Mouse (Mus musculus) MEL (cell line): Measurements from ENCODE around the gene Med9. TPM values are rescaled to one million over a fixed set of nuclear protein-coding genes. Genes with fewer than 3 reads are reported as not detected.
"Not testable (repeated sequence)": the region's sequence is repeated elsewhere in the genome, so short reads cannot be mapped to it uniquely, and the experiment has no call there.

Experiments used
- DNase-seq: peaks from one replicate; pipeline ENCODE4 v3.0.0; 2011; ENCODE audit warnings: low read depth, low spot score
- H3K27ac ChIP-seq: 2 replicates; pipeline ENCODE4 v1.5.1; 2012; ENCODE audit warnings: low read depth, mild to moderate bottlenecking, control low read depth, low read length, moderate library complexity; ENCODE audit not compliant: control insufficient read depth
- H3K27me3 ChIP-seq, 2 experiments: fragments of 150-350 bp in 1 of 2; sonication (generic) in 1 of 2; 2 replicates each; pipeline ENCODE4 v1.6.1; 2012; ENCODE audit warnings: low read length in 2 of 2, mild to moderate bottlenecking in 2 of 2, improper control_type of control experiment in 1 of 2, moderate library complexity in 1 of 2; ENCODE audit not compliant: insufficient read depth in 2 of 2, control insufficient read depth in 1 of 2
- H3K36me3 ChIP-seq, 2 experiments: 2 replicates each; pipeline ENCODE4 v1.6.1; 2012 to 2014; ENCODE audit warnings: low read length in 2 of 2, improper control_type of control experiment in 1 of 2, inconsistent platforms in 1 of 2, mild to moderate bottlenecking in 1 of 2; ENCODE audit not compliant: insufficient read depth in 2 of 2, control insufficient read depth in 1 of 2
- H3K4me1 ChIP-seq, 2 experiments: fragments of 150-350 bp in 1 of 2; sonication (generic) in 1 of 2; 2 replicates each; pipeline ENCODE4 v1.6.1; 2012; ENCODE audit warnings: low read length in 2 of 2, improper control_type of control experiment in 1 of 2, mild to moderate bottlenecking in 1 of 2; ENCODE audit not compliant: insufficient read depth in 2 of 2, control insufficient read depth in 1 of 2
- H3K4me3 ChIP-seq, 2 experiments: fragments of 150-350 bp in 1 of 2; sonication (generic) in 1 of 2; 2 replicates each; pipeline ENCODE4 v1.5.1; 2012; ENCODE audit warnings: low read depth in 2 of 2, low read length in 2 of 2, mild to moderate bottlenecking in 2 of 2, moderate library complexity in 2 of 2, control low read depth in 1 of 2, improper control_type of control experiment in 1 of 2; ENCODE audit not compliant: control insufficient read depth in 1 of 2, insufficient read depth in 1 of 2
- H3K79me2 ChIP-seq: 2 replicates; pipeline ENCODE4 v1.6.1; 2012; ENCODE audit warnings: mild to moderate bottlenecking, low read length, moderate library complexity; ENCODE audit not compliant: control insufficient read depth, poor library complexity, insufficient read depth
- H3K9ac ChIP-seq: 2 replicates; pipeline ENCODE4 v1.6.1; 2012; ENCODE audit warnings: low read depth, mild to moderate bottlenecking, control low read depth, low read length, moderate library complexity; ENCODE audit not compliant: control insufficient read depth, poor library complexity, severe bottlenecking
- H3K9me3 ChIP-seq: fragments of 150-350 bp; sonication (generic); replicated peaks from 2 replicates; pipeline ENCODE4 v1.6.1; 2012; ENCODE audit warnings: mild to moderate bottlenecking, low read length, improper control_type of control experiment, moderate library complexity; ENCODE audit not compliant: insufficient read depth
- BHLHE40 ChIP-seq: IDR thresholded peaks from 2 replicates; pipeline ENCODE4 v1.6.1; 2012; ENCODE audit warnings: low read depth, mild to moderate bottlenecking, inconsistent platforms, low read length, improper control_type of control experiment, borderline replicate concordance
- CHD2 ChIP-seq: IDR thresholded peaks from 2 replicates; pipeline ENCODE4 v1.6.1; 2011; ENCODE audit warnings: low read length, improper control_type of control experiment
- CTCF ChIP-seq, 3 experiments: IDR thresholded peaks in 2 of 3; conservative IDR thresholded peaks in 1 of 3; 2 replicates each; pipeline ENCODE4 v1.5.1; 2011 to 2012; ENCODE audit warnings: low read length in 3 of 3, low read depth in 2 of 3, mild to moderate bottlenecking in 2 of 3, improper control_type of control experiment in 1 of 3, inconsistent platforms in 1 of 3, mixed read lengths in 1 of 3, moderate library complexity in 1 of 3; ENCODE audit not compliant: control insufficient read depth in 1 of 3, insufficient read depth in 1 of 3, poor library complexity in 1 of 3, severe bottlenecking in 1 of 3
- ELF1 ChIP-seq: IDR thresholded peaks from 2 replicates; pipeline ENCODE4 v1.6.1; 2014; ENCODE audit warnings: low read depth, mild to moderate bottlenecking, inconsistent platforms, low read length, improper control_type of control experiment, moderate library complexity
- EP300 ChIP-seq, 2 experiments: IDR thresholded peaks; 2 replicates each; pipeline ENCODE4 v1.6.1; 2011; ENCODE audit warnings: improper control_type of control experiment in 2 of 2, low read length in 2 of 2, low read depth in 1 of 2, mild to moderate bottlenecking in 1 of 2
- ETS1 ChIP-seq: IDR thresholded peaks from 2 replicates; pipeline ENCODE4 v1.6.1; 2012; ENCODE audit warnings: low read depth, mild to moderate bottlenecking, inconsistent platforms, low read length, improper control_type of control experiment, moderate library complexity
- GABPA ChIP-seq: IDR thresholded peaks from 2 replicates; pipeline ENCODE4 v1.6.1; 2012; ENCODE audit warnings: low read depth, mild to moderate bottlenecking, inconsistent platforms, low read length, improper control_type of control experiment, moderate library complexity
- GATA1 ChIP-seq: IDR thresholded peaks from 2 replicates; pipeline ENCODE4 v1.6.1; 2011; ENCODE audit warnings: low read depth, low read length, improper control_type of control experiment
- HCFC1 ChIP-seq: IDR thresholded peaks from 2 replicates; pipeline ENCODE4 v1.6.1; 2012; ENCODE audit warnings: low read depth, mild to moderate bottlenecking, inconsistent platforms, low read length, improper control_type of control experiment, moderate library complexity
- JUND ChIP-seq: IDR thresholded peaks from 2 replicates; pipeline ENCODE4 v1.6.1; 2011; ENCODE audit warnings: low read depth, mild to moderate bottlenecking, improper control_type of control experiment, low read length
- MAFK ChIP-seq: IDR thresholded peaks from 2 replicates; pipeline ENCODE4 v1.6.1; 2011; ENCODE audit warnings: low read depth, mild to moderate bottlenecking, low read length, improper control_type of control experiment, borderline replicate concordance
- MAX ChIP-seq: IDR thresholded peaks from 2 replicates; pipeline ENCODE4 v1.6.1; 2011; ENCODE audit warnings: low read length, improper control_type of control experiment
- MAZ ChIP-seq: IDR thresholded peaks from 2 replicates; pipeline ENCODE4 v1.6.1; 2012; ENCODE audit warnings: low read depth, mild to moderate bottlenecking, inconsistent platforms, low read length, improper control_type of control experiment
- MXI1 ChIP-seq: IDR thresholded peaks from 2 replicates; pipeline ENCODE4 v1.6.1; 2011; ENCODE audit warnings: mild to moderate bottlenecking, low read depth, low read length, improper control_type of control experiment
- MYB ChIP-seq: IDR thresholded peaks from 2 replicates; pipeline ENCODE4 v1.6.1; 2011; ENCODE audit warnings: mild to moderate bottlenecking, low read depth, low read length, improper control_type of control experiment
- NELFE ChIP-seq: IDR thresholded peaks from 2 replicates; pipeline ENCODE4 v1.6.1; 2011; ENCODE audit warnings: low read depth, low read length, improper control_type of control experiment
- POLR2A ChIP-seq, 2 experiments: IDR thresholded peaks; 2 replicates each; pipeline ENCODE4 v1.6.1; 2011 to 2012; ENCODE audit warnings: low read length in 2 of 2, mild to moderate bottlenecking in 2 of 2, control low read depth in 1 of 2, improper control_type of control experiment in 1 of 2, low read depth in 1 of 2, moderate library complexity in 1 of 2; ENCODE audit not compliant: control insufficient read depth in 1 of 2, insufficient read depth in 1 of 2, poor library complexity in 1 of 2
- POLR2AphosphoS2 ChIP-seq: IDR thresholded peaks from 2 replicates; pipeline ENCODE4 v1.6.1; 2011; ENCODE audit warnings: low read length, improper control_type of control experiment
- POLR2AphosphoS5 ChIP-seq: IDR thresholded peaks from 2 replicates; pipeline ENCODE4 v1.6.1; 2012; ENCODE audit warnings: low read depth, borderline replicate concordance, mild to moderate bottlenecking, inconsistent platforms, low read length, moderate library complexity, mixed read lengths
- RCOR1 ChIP-seq: IDR thresholded peaks from 2 replicates; pipeline ENCODE4 v1.6.1; 2012; ENCODE audit warnings: low read depth, mild to moderate bottlenecking, inconsistent platforms, low read length, improper control_type of control experiment
- SIN3A ChIP-seq: IDR thresholded peaks from 2 replicates; pipeline ENCODE4 v1.6.1; 2012; ENCODE audit warnings: low read length, improper control_type of control experiment, inconsistent platforms
- SMC3 ChIP-seq: IDR thresholded peaks from 2 replicates; pipeline ENCODE4 v1.6.1; 2011; ENCODE audit warnings: low read depth, low read length, improper control_type of control experiment
- TAL1 ChIP-seq: IDR thresholded peaks from 2 replicates; pipeline ENCODE4 v1.6.1; 2012; ENCODE audit warnings: mild to moderate bottlenecking, inconsistent platforms, low read length, moderate library complexity, mixed read lengths
- TCF12 ChIP-seq: IDR thresholded peaks from 2 replicates; pipeline ENCODE4 v1.6.1; 2014; ENCODE audit warnings: low read depth, mild to moderate bottlenecking, inconsistent platforms, low read length, improper control_type of control experiment, moderate library complexity
- UBTF ChIP-seq: IDR thresholded peaks from 2 replicates; pipeline ENCODE4 v1.6.1; 2012; ENCODE audit warnings: low read depth, mild to moderate bottlenecking, inconsistent platforms, low read length, improper control_type of control experiment, moderate library complexity, borderline replicate concordance; ENCODE audit not compliant: insufficient read depth
- ZC3H11A ChIP-seq: IDR thresholded peaks from 2 replicates; pipeline ENCODE4 v1.6.1; 2012; ENCODE audit warnings: low read depth, mild to moderate bottlenecking, inconsistent platforms, low read length, improper control_type of control experiment
- ZKSCAN1 ChIP-seq: IDR thresholded peaks from 2 replicates; pipeline ENCODE4 v1.6.1; 2012; ENCODE audit warnings: low read depth, mild to moderate bottlenecking, inconsistent platforms, low read length, improper control_type of control experiment, moderate library complexity
- ZMIZ1 ChIP-seq: IDR thresholded peaks from 2 replicates; pipeline ENCODE4 v1.6.1; 2012; ENCODE audit warnings: low read depth, mild to moderate bottlenecking, inconsistent platforms, low read length, improper control_type of control experiment, moderate library complexity
- polyA plus RNA-seq, 2 experiments: library from polyadenylated mRNA; stranded (reverse) in 1 of 2; unstranded in 1 of 2; fragments of >175 nt in 1 of 2; fragments of >200 nt in 1 of 2; gene quantifications; 2 replicates each; pipeline versions ENCODE4 v1.2.1 to v1.2.4; 2012; ENCODE audit warnings: low replicate concordance in 2 of 2, low read depth in 1 of 2; ENCODE audit not compliant: insufficient read length in 2 of 2, insufficient read depth in 1 of 2, missing spikeins in 1 of 2
- total RNA-seq: library from RNA; depleted of rRNA; stranded (reverse); fragments of 300-350 nt; gene quantifications from 2 replicates; pipeline ENCODE4 v1.2.3, GENCODE M21; 2012

Med9 gene
- total and polyA plus RNA-seq, 3 experiments, result 46.8 to 48.4 TPM; not detected in 1

DNA sequence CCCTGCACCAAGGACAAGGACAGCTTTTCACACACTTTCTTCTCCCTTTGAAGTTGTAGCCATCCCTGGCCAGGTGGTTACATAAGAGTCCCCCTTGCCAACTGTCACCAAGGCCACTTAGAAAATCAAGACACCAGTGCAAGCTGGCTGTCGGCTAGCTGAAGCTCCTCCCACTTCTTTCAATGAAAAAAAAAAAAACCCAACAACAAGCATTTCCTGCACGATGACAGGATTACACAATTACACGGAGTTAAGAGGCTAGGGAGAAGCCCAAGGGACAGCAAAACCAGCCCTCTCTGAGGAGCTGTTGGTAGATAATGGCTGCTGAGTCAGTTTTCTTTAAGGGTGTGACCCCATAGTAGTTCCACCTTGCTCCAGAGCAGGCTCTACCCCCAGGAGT is 6.6 kb upstream of the Med9 start (continued):
- TF ChIP-seq POLR2AphosphoS5 (no peak), EP300 (IDR thresholded peaks at IDR 0.05; ENCODE audit: low read depth in 1 of 2, low read length in 2 of 2) (peak; percentile 44 to 68; a peak in 3 of 4 replicates), ELF1 (no peak), ZMIZ1 (no peak), BHLHE40 (no peak), TAL1 (no peak), MYB (0 out of 2 replicates have a peak, but pooled peaks have one; percentile 1), MXI1 (0 out of 2 replicates have a peak, but pooled peaks have one; percentile 17), ZKSCAN1 (no peak), SIN3A (peak; percentile 81)
- TF ChIP-seq, all 39 proteins: peak for 12

DNA sequence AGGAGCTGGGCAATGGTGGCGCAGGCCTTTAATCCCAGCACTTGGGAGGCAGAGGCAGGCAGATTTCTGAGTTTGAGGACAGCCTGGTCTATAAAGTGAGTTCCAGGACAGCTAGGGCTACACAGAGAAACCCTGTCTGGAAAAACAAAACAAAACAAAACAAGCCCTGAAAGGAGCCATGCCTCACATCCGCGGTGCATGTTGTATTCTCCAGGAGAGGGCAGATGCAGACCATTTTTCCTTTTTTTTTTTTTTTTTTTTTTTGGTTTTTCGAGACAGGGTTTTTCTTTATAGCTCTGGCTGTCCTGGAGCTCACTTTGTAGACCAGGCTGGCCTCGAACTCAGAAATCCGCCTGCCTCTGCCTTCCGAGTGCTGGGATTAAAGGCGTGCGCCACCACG is 3.2 kb upstream of the Med9 start:
- DNase-seq, H3K27me3 ChIP-seq, H3K27ac ChIP-seq, H3K9ac ChIP-seq, H3K4me3 ChIP-seq, H3K9me3 ChIP-seq: not testable (repeated sequence)
- peaks cover 13 to 43% of the 10 kb centered on the region in 2 experiments for H3K4me1 ChIP-seq
- peaks cover 12% of the 10 kb centered on the region for H3K79me2 ChIP-seq
- H3K36me3 ChIP-seq, result peaks cover 0 to 29% of the 10 kb centered on the region in 2 experiments; a peak in 2 of 4 replicates

DNA sequence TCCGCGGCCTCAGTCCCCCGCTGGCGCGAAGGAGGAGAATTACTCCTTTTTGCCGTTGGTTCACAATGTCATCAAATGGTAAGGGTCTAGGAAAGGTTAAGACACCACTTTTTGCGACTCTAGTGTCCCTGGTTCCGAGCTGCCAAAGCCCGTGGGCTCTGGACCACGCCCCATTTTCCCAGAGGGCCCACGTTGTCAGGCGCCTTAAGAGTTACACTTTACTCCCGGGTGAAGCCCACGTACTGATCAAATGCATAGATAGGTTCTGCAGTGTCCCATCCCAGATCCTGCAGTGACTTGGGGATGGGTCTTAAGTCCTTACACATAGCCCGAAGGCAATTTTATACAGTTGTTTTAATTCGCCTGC is 378 bp downstream of the Med9 start:
- peaks cover 3 to 15% of the 10 kb centered on the region in 2 experiments; a peak in 3 of 4 replicates for H3K4me1 ChIP-seq
- H3K4me3 ChIP-seq, result peak overlapping the region; percentile 66 to 89
- no peaks in the 10 kb centered on the region for H3K27me3 ChIP-seq
- peaks cover 29% of the 10 kb centered on the region for H3K79me2 ChIP-seq
- H3K9me3 ChIP-seq, result no peaks in the 10 kb centered on the region
- peak; percentile 77 for DNase-seq
- H3K9ac ChIP-seq, result peak overlapping the region; percentile 90
- H3K27ac ChIP-seq, result peak overlapping the region; percentile 48
- peaks cover 0 to 13% of the 10 kb centered on the region in 2 experiments; a peak in 2 of 4 replicates for H3K36me3 ChIP-seq
- TF ChIP-seq CHD2 (no peak), HCFC1 (no peak), GATA1 (peak; percentile 59), ETS1 (no peak), TCF12 (no peak), ZC3H11A (no peak), MAFK (no peak), MXI1 (peak; percentile 15; the same call in 1 of the 2 replicates), UBTF (no peak), MAX (peak; percentile 67; the same call in 1 of the 2 replicates), CTCF (IDR thresholded peaks at IDR 0.05 in 2 of 3, conservative IDR thresholded peaks at IDR 0.05 in 1 of 3; ENCODE audit: control insufficient read depth in 1 of 3, insufficient read depth in 1 of 3, low read depth in 2 of 3, low read length in 3 of 3, poor library complexity in 1 of 3, severe bottlenecking in 1 of 3) (no peak), GABPA (no peak), RCOR1 (no peak), MAZ (no peak), TAL1 (no peak), ZKSCAN1 (no peak), JUND (no peak), EP300 (IDR thresholded peaks at IDR 0.05; ENCODE audit: low read depth in 1 of 2, low read length in 2 of 2) (no peak), BHLHE40 (no peak), SIN3A (no peak; the same call in 1 of the 2 replicates), ZMIZ1 (no peak), SMC3 (no peak), POLR2AphosphoS2 (no peak; the same call in 1 of the 2 replicates), ELF1 (no peak), POLR2A (IDR thresholded peaks at IDR 0.05; ENCODE audit: control insufficient read depth in 1 of 2, insufficient read depth in 1 of 2, low read depth in 1 of 2, low read length in 2 of 2, poor library complexity in 1 of 2) (peak in 1 of 2 experiments; percentile 34; a peak in 1 of 4 replicates), NELFE (no peak; the same call in 1 of the 2 replicates)
